Mouse (Mus musculus) kidney, postnatal 10 days (tissue): ENCODE results near the gene Smgc.
A peak's percentile ranks its signal among the peaks of the same experiment; 100 is the strongest.
"Not testable (repeated sequence)": the region's sequence is repeated elsewhere in the genome, so short reads cannot be mapped to it uniquely, and the experiment has no call there.

Experiments
- DNase-seq: peaks from one replicate; pipeline ENCODE4 v3.0.0; 2021; ENCODE audit warnings: mixed read lengths

Gene Smgc

DNA sequence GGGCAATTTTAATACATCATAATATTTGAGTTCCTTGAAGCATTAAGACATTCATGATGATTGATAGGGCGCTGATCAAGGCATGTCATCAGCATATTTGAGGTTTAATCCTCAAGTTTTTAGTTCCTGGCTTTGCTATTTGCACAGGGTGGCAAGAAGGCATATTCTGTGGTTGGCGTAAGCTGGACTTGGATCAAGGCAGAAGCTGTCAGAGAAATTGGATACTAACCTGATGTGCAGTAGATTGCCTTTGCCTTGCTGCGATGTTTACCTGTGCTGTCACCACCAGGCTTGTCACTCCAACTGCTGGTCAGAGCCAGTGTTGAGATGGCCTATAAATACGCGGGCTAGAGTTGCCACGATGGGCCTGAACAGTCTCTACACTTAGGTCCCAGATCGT is at the start of gene Smgc:
Gene Smgc (plus strand): TSS at position 301 of the 400 bp plus-strand sequence.
- DNase-seq: no peak

DNA sequence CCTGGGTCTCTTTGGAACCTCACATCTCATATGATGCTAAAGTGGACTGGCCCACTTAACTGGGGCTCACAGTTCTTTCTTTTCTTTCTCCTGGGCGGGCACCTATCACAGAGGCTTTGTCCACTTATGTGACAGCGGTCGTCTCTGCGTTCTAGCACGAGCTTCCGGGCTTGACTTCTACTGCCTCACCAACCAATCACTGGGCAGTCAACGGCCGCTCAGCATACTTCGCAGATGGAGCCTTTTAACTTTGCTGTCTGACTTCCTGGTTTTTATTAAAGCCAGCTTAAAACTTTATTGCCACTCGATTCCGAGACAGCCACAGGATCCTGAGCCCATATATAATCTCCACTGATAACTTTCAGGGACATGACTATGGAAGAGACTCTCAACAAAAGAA is 49.7 kb upstream of the Smgc start:
- DNase-seq: no peak

- no peak for DNase-seq
Observed at GRCm38 (mm10) chr15:91806463-91806862, 31.6 kb upstream of the Smgc start.

- no peak for DNase-seq
Observed at GRCm38 (mm10) chr15:91835319-91835718, 2.7 kb upstream of the Smgc start.

- not testable (repeated sequence) for DNase-seq
Observed at GRCm38 (mm10) chr15:91864130-91864529, 26.1 kb downstream of the Smgc start.

GRCm38 (mm10) chr15:91900245-91900644 is 62.2 kb downstream of the Smgc start:
- DNase-seq: peak; percentile 38

DNA sequence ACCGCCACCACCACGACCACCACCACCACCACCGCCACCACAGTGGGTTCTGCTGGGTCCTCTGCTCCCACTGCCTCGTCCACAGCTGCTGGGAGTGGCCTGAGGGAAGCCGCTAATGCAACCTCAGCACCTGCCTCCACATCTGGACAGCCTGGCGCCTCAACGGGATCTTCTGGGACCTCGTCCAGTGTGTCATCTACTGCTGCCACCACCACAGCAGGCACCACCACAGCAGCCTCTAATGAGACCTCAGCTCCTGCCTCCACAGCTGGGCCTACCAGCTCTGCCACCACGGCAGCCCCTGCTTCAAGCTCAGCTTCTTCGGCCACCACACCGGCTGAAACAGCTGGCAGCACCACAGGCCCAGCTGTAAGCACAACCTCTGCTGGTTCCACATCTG is 69.0 kb downstream of the Smgc start:
- DNase-seq: peak; percentile 33
